Mouse (Mus musculus) heart, postnatal 4 days (tissue): Measurements from ENCODE around the gene Gm20458. TPM values are rescaled to one million over a fixed set of nuclear protein-coding genes. Genes with fewer than 3 reads are reported as not detected.

ENCODE experiments used
- DNase-seq: peaks from one replicate; pipeline ENCODE4 v3.0.0; 2021
- total RNA-seq, 2 experiments: library from RNA; stranded (reverse); gene quantifications; 2 replicates each; pipeline ENCODE4 v1.2.3; 2021

Gm20458 gene
- total RNA-seq, 2 experiments from 2014 or later: 2.5 to 4.3 TPM

DNA sequence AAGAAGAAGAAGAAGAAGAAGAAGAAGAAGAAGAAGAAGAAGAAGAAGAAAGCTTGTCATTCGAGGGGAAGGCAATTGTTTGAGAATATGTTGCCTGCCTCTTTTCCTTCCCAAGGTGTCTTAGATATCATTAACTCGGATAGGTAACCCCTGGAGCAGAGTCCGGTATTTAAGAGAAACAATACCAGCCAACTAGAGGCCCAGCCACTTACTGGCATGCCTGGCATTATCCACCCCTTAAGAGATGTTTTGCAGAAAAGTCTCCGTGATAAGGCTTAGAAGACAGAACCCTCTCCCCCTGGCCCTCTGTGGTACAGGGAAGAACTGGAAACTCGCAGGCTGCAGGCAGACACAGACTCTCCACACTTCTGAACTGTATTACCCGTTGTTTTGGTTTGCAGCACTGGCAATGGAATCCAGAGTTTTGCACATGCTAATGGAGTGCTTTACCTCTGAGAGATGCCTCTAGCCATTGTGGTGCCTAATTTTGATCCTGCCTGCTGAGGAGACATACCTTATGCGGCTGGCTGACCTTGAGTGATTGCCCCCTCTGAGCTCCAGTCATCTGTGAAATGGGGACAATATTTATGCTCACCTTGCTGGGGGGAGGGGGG lies 6.8 kb upstream of the Gm20458 start:
- no peak for DNase-seq

GRCm38 (mm10) chr2:164454846-164455245 lies 5.9 kb upstream of the Gm20458 start:
- peak; percentile 81 for DNase-seq

- DNase-seq: peak; percentile 43
Observed at GRCm38 (mm10) chr2:164455421-164456190, 5.2 kb upstream of the Gm20458 start.

GRCm38 (mm10) chr2:164456413-164456812 lies 4.4 kb upstream of the Gm20458 start:
- DNase-seq: no peak

- DNase-seq: no peak
Observed at GRCm38 (mm10) chr2:164456864-164457300, 3.9 kb upstream of the Gm20458 start, which contains the start of gene Sys1. TSS of gene Sys1 (plus strand) at chr2:164456964.

GRCm38 (mm10) chr2:164457942-164458341 lies 2.8 kb upstream of the Gm20458 start:
- DNase-seq: no peak

DNA sequence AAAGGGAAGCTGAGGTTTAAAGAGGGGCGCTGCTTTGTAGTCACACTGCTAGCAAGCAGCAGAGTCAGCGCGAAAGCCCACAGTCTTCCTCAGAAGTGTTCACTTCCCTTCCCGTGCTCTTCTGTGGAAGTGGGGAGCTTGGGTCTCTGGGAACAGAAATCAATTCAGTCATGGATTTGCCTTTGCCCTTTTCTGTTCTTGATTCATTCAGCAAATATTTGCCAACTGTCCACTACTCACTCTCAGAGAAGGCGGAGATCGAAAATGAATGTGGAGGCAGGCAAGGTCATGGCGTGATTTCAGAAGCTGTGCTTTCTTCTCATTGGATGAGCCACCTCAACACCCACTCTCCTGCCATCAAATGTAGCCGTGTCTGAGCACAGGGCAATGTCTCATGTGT lies 2.2 kb upstream of the Gm20458 start:
- no peak for DNase-seq

DNA sequence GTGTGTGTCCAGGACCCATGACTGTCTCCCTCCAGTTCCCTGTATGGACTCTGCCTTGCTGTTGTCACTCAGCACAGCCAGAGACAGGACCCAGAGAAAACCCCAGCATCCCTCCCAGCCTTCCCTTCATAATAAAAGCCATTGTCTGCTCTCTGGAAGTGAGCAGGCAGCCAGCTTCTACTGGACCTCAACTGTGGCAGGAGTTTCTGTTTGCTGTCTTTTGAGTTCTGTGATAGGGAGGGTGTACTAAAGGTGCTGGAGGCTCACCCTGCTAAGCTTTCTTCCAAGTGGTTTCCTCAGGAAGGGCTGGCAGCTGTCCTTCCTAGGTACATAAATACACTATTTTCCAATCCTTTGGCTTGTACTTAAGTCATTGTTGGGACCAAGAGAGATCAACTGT lies 4.4 kb downstream of the Gm20458 start:
- no peak for DNase-seq

- no peak for DNase-seq
Observed at GRCm38 (mm10) chr2:164466787-164467186, 6.0 kb downstream of the Gm20458 start.

DNA sequence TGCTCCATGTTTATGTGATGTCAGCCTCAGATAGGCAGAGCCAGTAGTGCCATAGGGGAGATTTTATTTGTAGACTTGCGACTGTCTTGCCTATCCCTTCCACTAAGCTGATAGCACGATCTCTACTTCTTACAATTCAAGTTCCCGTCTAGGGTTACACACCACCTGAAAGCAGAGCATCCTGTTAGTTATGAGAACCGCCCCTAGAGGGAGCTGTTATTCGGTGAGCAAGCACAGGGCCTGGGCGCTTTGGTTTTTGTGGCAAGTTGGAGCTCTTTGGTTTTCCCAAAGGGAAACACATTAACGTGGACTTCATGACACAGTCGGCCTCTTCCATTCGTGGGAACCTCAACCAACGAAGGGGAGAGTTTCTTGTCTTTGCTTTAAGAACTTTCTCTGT lies 9.5 kb downstream of the Gm20458 start:
- DNase-seq: peak; percentile 71

DNA sequence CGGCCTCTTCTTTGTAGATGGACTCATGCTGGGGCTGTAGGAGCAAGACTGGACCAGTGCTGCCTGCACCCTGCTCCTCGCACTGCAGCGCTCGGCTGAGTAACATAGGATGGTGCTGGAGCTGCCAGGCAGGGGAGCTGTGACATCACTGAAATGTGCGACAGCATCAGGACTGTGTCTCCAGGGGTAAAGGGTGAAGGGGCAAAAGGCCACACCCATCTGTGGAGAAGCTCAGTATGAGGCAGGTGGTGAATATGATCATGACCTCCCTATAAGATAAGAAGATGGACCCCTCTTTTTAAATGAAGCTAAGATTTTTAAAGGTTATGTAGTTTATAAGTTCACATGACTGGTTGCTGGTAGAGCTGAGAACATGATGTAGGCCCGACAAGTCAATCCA lies 12.9 kb downstream of the Gm20458 start, which contains the start of gene Trp53tg5:
TSS of gene Trp53tg5 (minus strand) at position 101 of the 400 bp plus-strand sequence.
- no peak for DNase-seq

DNA sequence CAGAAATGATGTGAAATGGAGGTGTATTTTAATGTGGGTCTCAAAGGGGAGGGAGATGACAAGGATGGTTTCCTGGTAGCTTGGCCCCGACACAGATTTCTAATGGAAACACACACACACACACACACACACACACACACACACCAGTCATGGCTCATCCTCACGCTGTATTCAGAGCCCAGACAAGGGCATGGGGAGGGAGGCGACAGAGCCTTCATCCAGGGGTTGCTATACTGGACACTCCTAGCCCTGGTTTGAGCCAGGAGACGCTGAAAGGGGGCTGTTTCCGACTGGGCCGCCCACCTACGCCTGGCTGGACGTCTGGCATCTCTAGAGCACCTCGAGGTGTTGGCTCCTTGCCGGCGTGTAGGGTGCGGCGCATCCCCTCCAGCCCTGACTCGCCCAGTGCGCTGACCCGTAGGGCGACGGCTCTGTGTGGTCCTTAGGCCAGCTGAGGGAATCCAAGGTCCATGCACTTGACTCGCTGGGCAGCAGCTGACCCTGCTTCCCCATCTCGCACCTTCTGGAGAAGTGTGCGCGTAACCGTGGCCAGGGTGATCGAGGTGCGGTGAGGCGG lies 25.0 kb downstream of the Gm20458 start, which contains the start of gene Dbndd2:
TSS of gene Dbndd2 (plus strand) at position 426 of the 577 bp plus-strand sequence.
- peak; percentile 67 for DNase-seq

GRCm38 (mm10) chr2:164486258-164487114 lies 25.7 kb downstream of the Gm20458 start:
- DNase-seq: peak; percentile 75

DNA sequence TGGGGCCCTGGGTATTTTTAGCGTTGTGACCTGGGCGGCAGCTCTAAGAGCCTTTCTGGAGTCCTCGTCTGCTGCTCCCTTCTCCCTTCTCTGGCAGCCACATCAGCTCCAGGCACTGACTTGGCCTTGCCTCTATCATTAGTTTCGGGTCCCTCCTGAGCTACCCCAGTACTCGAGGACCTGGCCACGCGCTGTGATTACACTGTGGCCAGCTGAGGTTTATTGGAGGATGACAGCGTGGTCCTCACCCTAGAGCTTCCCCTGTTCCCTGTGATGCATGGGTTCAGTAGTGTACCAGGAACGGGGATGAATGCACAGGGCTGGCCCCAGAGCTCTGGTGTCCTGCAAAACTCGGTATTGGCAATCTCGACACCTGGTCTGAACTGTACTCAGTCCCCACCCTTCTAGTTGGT lies 26.4 kb downstream of the Gm20458 start:
- DNase-seq: no peak

- DNase-seq: no peak
Observed at GRCm38 (mm10) chr2:164487812-164488211, 27.0 kb downstream of the Gm20458 start.

GRCm38 (mm10) chr2:164494126-164494525 lies 33.4 kb downstream of the Gm20458 start:
- no peak for DNase-seq

DNA sequence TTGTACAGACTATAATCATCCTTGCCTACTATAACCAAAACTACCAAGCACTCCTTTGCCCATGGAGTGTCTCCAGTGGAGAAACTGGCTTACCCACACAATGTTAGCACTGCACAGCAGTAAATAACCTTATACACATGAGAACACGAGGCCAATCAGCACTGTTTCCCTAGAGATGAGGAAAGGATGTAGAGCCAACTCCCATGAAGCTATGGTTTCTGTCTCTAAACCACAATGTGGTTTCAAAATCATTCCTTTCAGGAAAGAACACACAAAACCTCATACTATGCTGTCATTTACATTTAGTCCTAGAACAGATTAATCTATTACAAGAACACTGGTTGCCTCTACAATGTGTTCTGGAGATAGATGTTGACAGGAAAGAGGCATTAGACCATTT lies 35.6 kb downstream of the Gm20458 start:
- no peak for DNase-seq

DNA sequence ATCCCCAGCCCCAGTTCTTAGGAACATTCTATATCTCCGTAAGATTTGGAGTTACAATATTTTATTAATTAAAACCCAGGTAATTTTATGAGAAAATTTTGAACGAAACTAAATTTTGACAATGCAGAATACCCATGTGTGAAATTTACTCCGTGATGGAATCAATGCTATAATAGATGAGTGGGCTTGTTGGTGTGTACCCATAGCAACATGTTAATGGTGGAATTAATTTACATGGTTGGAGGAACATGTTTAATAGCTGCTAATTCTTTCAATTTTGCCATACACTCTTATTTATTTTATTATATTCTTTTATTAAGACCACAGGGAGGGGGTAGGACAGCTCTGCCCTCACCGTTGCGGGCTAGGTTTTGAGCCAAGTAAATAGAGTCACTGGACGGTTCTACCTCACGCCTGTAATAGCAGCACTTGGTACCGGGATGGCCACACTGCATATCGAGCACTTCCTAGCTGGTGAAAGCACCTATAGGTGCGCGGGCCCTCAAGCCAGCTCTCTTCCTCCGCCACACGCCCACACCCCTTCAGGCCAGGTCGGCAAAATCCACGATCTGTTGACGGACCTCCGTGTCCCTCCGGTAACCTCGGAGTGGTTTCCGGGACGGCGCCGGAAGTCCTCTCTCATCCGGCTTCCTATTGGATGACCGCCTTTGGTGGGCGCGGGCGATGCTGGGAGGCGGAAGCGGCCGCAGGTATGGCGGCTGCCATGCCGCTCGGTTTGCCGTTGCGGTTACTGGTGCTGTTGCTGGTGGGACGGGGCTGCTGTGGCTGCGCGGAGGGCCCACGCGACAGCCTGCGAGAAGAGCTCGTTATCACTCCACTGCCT lies 36.3 kb downstream of the Gm20458 start, which contains the start of gene Pigt:
TSS of gene Pigt (plus strand) at position 674 of the 844 bp plus-strand sequence.
- peak; percentile 90 for DNase-seq

DNA sequence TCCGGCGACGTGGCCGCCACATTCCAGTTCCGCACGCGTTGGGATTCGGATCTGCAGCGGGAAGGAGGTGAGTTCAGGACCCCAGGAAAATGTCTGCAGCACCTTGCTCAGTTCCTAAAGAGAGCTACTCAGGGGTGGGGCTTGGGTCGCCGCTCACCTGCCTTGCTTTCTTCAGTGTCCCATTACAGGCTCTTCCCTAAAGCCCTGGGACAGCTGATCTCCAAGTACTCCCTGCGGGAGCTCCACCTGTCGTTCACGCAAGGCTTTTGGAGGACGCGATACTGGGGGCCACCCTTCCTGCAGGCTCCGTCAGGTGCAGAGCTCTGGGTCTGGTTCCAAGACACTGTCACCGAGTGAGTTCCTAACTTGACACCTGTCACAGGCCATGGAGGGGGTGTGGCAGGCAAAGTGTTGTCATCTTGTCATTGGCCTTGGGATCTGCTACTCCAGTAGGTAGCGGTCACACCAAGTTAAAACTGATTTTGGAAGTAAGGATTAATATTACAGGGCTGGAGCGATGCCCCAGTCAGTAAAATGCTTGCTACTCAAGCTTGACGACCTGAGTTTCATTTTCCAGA lies 37.0 kb downstream of the Gm20458 start:
- no peak for DNase-seq

DNA sequence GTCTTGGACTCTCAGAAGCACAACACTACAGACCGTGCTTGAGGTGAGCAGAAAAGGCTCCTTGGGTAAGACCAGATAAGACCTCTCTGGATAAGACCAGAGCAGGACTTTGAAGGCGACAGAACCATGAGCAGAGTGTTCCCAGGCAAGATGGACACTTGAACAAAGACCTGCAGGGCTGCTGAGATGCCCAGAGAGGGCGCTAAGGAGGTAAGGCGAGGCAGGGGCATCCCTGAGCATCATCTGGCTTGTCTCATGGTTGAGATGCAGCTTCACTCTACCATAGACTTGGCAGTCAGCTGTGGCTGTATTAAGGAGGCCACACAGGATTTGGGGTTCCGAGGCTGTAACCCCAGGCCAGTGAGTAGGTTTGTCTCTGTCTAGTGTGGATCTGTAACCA lies 38.5 kb downstream of the Gm20458 start:
- DNase-seq: no peak

GRCm38 (mm10) chr2:164500511-164500910 lies 39.7 kb downstream of the Gm20458 start:
- no peak for DNase-seq
